ENCODE assay signal across 9 mouse cellular contexts in the genomic region with DNA sequence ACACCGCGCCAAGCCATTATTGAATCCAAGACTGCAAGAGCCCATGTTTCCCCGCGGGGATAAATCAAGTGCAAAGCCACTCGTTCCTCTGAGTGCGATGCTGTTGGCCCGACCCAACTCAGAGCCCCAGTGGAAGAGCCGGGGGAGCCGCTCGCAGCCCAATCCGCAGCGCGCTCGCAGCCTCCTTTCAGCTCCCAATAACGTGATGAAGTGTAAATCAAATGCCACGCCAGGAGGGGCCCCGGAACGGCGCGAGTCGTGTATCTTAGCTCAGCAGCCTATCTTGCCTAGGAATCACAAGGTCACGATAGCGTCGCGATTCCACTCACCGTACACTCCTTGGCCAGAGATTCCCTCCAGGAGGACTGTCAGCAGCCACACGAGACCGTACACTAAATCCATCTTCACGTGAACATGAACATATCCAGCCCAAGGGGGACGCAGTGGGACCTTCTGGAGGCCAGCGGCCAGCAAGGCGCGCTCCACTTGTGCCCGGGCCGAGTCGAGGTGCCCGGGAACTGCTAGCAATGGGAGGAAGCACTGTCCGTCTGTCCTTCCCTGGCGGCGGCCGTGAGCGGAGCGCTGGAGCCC. TPM values are rescaled to one million over a fixed set of nuclear protein-coding genes. Genes with fewer than 3 reads are reported as not detected.
DNase-seq lines count a peak whose midpoint lies in the region; ATAC-seq and TF ChIP-seq lines count a peak whose summit lies in the region.
"Had no signal": no experiment of that assay in that cellular context is flagged by ENCODE, and none has a peak within 500 bp of the region (broad histone marks: within the 10 kb centered on the region; RNA-seq: fewer than 3 reads in every experiment).

No protein-coding gene starts in this region.

- under 1% methylated on average over 43 of the region's 43 CpGs for WGBS in kidney, postnatal 0 days
- WGBS in heart, embryonic 12.5 days = under 1% methylated on average over 41 of the region's 43 CpGs
- WGBS in stomach, embryonic 16.5 days = under 1% methylated on average over 43 of the region's 43 CpGs

- peak overlapping the region; percentile 56 for H3K4me3 ChIP-seq in kidney, postnatal 0 days (replicated peaks; ENCODE audit: low read depth, low read length)
- H3K4me3 ChIP-seq in heart, embryonic 12.5 days = peak overlapping the region; percentile 62
- peak overlapping the region; percentile 61 for H3K4me3 ChIP-seq in stomach, embryonic 16.5 days (replicated peaks; ENCODE audit: low read length)

- no peaks in the 10 kb centered on the region for H3K36me3 ChIP-seq in kidney, postnatal 0 days (ENCODE audit: insufficient read depth, low read length)
- no peaks in the 10 kb centered on the region for H3K36me3 ChIP-seq in heart, embryonic 12.5 days
- H3K36me3 ChIP-seq in stomach, embryonic 16.5 days (ENCODE audit: control insufficient read depth, insufficient read depth, low read length) = no peaks in the 10 kb centered on the region

- no peak for TF ChIP-seq CTCF in kidney, postnatal 0 days (IDR thresholded peaks at IDR 0.05; ENCODE audit: low read depth)

- H3K4me2 ChIP-seq in kidney, postnatal 0 days (ENCODE audit: low read length) = peak overlapping the region; percentile 97
- peak overlapping the region; percentile 99 for H3K4me2 ChIP-seq in heart, embryonic 12.5 days
- H3K4me2 ChIP-seq in stomach, embryonic 16.5 days (ENCODE audit: low read depth, low read length) = peak overlapping the region; percentile 99

- H3K27ac ChIP-seq in kidney, postnatal 0 days = no peak overlapping the region
- H3K27ac ChIP-seq in heart, embryonic 12.5 days (ENCODE audit: poor library complexity, severe bottlenecking) = no peak overlapping the region
- no peak overlapping the region for H3K27ac ChIP-seq in stomach, embryonic 16.5 days (ENCODE audit: low read length)
- H3K27ac ChIP-seq: macrophage had no signal

- DNase-seq in kidney, postnatal 0 days (ENCODE audit: low spot score) = peak; percentile 16
- DNase-seq in kidney, adult 9 months = no peak
- DNase-seq in embryo, embryonic 10 days (ENCODE audit: low spot score) = peak; percentile 42
- peak; percentile 31 for DNase-seq in layer of hippocampus, adult 9-10 months (ENCODE audit: low spot score)
- DNase-seq in mesoderm, embryonic 11.5 days (ENCODE audit: low read depth, low spot score) = peak; percentile 54
- DNase-seq in thymus, postnatal 4 days = no peak

- 0 out of 2 replicates have a peak overlapping the region, but pooled peaks have one; percentile 1 for H3K9ac ChIP-seq in kidney, postnatal 0 days (ENCODE audit: low read depth, low read length)
- H3K9ac ChIP-seq in heart, embryonic 12.5 days = peak overlapping the region; percentile 56
- peak overlapping the region; percentile 46 for H3K9ac ChIP-seq in stomach, embryonic 16.5 days (ENCODE audit: low read length)

- peak; percentile 38; the same call in 1 of the 2 replicates for ATAC-seq in kidney, postnatal 0 days (replicated peaks; ENCODE audit: low FRiP score, low read depth)
- ATAC-seq in heart, embryonic 12.5 days (ENCODE audit: insufficient number of reproducible peaks, low FRiP score) = no peak
- peak; percentile 26; the same call in 1 of the 2 replicates for ATAC-seq in stomach, embryonic 16.5 days (ENCODE audit: insufficient read depth, low FRiP score)

- H3K4me1 ChIP-seq in kidney, postnatal 0 days (replicated peaks; ENCODE audit: insufficient read depth, low read length) = peaks cover 17% of the 10 kb centered on the region; the same call in 1 of the 2 replicates
- peaks cover 21% of the 10 kb centered on the region for H3K4me1 ChIP-seq in heart, embryonic 12.5 days (replicated peaks)
- peaks cover 6% of the 10 kb centered on the region; the same call in 1 of the 2 replicates for H3K4me1 ChIP-seq in stomach, embryonic 16.5 days (ENCODE audit: control insufficient read depth, insufficient read depth, low read length)

- no peaks in the 10 kb centered on the region for H3K9me3 ChIP-seq in kidney, postnatal 0 days (replicated peaks; ENCODE audit: low read length)
- H3K9me3 ChIP-seq in heart, embryonic 12.5 days (replicated peaks) = no peaks in the 10 kb centered on the region
- H3K9me3 ChIP-seq in stomach, embryonic 16.5 days (replicated peaks; ENCODE audit: control insufficient read depth, low read length) = no peaks in the 10 kb centered on the region

- H3K27me3 ChIP-seq in kidney, postnatal 0 days (ENCODE audit: insufficient read depth, low read length) = peaks cover 15% of the 10 kb centered on the region
- peaks cover 60% of the 10 kb centered on the region for H3K27me3 ChIP-seq in heart, embryonic 12.5 days (replicated peaks)
- H3K27me3 ChIP-seq in stomach, embryonic 16.5 days (ENCODE audit: control insufficient read depth, insufficient read depth, low read length) = peaks cover 22% of the 10 kb centered on the region

RNA-seq across cellular contexts. Expression of a gene that starts 1.6 kb away (rescaled TPM):
- polyA plus RNA-seq in kidney, postnatal 0 days (2015; fragmentation: Nextera tagmentation; extraction: Ambion mirVana) = 1.3 and 1.6 TPM in 2 replicates
- 0.13 and 0.18 TPM in 2 replicates for polyA plus RNA-seq in heart, embryonic 12.5 days (2016; fragmentation: Nextera tagmentation; extraction: Ambion mirVana)
- 1.2 and 1.3 TPM in 2 replicates for polyA plus RNA-seq in stomach, embryonic 16.5 days (2015; fragmentation: Nextera tagmentation; extraction: Ambion mirVana)
- polyA plus RNA-seq: macrophage had no signal

Comparison
In these comparisons a context has a peak if more than half of its experiments do, and no peak if none do; other contexts are left out.
1. DNase-seq: peak in kidney, postnatal 0 days (single experiment), embryo, embryonic 10 days (single experiment), layer of hippocampus, adult 9-10 months (single experiment) and mesoderm, embryonic 11.5 days (single experiment); none in kidney, adult 9 months (single experiment) and thymus, postnatal 4 days (single experiment).
2. H3K9ac ChIP-seq: peak in every context shown above with its lines; median percentile 56 in heart, embryonic 12.5 days; 46 in stomach, embryonic 16.5 days; 1 in kidney, postnatal 0 days.
3. Peak in every context shown above with its lines, with median percentiles within 50 percentile points of each other: H3K4me2 ChIP-seq and H3K4me3 ChIP-seq.